Mouse (Mus musculus) A20 (cell line): ENCODE data around the gene Nup93.

Source experiments
- DNase-seq: peaks from one replicate; pipeline ENCODE4 v3.0.0-alpha.2; 2011; ENCODE audit warnings: low read depth, low spot score

The Nup93 gene

DNA sequence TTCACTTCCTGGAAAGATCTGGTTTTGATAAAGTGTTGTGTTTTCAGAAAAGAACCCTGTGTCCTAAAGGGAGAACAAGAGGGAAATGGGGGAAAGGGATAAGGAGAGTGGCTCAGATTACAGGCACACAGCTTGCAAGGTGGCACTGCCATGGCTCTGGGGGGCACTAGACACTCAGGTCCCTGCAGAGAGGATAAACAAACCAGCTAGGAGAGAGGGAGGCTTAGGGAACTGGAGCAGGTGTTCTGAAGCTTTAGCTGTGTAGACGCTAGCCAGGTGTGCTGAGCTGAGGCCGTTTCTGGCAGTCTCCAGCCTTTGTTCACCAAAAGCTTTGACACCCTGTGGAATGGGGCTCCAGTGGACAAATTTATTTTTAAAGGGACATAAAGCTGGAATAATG lies 99.7 kb downstream of the Nup93 start:
- DNase-seq: no peak

DNA sequence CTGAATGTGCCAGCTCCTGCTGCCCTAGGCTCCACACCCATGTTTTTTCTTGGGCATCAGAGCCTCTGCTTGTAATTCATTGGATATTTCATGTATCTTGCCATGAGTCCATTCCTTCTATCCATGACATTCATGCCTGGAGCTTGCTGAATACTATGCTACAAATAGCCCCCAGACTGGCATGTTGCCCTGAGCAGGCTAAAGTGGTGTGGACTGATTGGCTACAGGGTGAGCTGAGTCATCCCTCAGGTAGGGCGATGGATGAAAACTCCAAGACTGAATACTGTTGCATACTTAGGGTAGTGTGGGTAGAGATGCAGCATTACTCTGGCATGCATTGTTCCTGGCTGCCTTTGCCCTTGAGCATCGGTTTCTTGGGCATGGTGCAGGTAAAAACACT lies 102.9 kb downstream of the Nup93 start:
- no peak for DNase-seq

DNA sequence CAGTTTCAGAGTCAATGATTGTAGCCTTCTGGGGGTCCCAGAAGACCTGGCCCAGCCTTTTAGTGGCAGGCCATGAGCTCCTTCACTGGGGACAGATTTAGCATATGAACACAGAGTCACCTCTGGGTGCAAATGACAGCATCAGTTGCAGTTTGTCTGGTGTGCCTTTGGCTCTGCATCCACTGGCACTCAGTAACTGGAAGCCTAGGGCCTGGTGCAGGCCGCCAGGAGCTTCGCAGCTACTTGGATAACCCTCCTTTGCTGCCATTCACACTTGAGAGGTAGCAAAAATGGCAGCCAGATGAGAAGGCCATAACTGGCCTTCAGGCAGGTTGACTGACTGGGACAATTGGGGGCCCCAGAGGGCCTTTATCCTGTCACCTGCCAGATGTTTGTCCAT lies 103.3 kb downstream of the Nup93 start:
- no peak for DNase-seq

DNA sequence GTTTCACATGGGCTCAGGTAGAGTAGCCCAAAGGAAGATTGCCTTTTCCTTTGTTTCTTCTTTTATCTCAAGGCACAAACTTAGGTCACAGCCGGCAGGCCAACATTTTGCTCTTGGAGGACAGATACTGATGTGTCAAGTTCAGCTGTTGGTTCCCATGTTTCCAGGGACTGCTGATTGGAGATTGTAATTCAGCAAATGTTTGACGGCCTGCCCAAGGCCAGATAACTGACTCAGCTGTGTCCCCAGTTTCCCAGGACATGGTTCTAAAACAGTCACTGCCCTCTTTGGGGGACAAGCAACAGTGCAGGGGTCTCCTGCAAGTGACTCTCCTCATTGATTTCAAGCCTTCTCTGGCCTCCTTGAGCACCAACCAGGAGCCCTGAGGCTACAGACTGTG lies 105.7 kb downstream of the Nup93 start:
- no peak for DNase-seq

DNA sequence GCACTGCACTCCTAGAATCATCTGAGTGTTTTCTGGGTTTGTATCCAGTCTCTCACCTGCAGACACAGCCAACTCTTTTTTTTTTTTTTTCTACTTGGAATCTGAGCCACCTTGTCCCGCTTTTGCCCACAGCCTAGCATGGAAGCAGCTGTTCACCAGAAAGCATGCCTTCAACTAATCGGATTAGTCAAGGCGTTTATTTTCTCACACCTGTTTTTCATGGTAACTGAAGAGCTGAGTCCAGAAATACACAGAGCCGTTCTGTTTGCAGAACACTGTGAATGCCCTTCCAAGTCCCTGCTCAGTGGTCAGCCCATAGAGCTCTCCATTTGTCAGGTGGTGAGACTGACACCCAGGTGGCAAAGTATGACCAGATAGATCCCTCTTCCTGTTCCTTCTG lies 107.7 kb downstream of the Nup93 start:
- DNase-seq: no peak

DNA sequence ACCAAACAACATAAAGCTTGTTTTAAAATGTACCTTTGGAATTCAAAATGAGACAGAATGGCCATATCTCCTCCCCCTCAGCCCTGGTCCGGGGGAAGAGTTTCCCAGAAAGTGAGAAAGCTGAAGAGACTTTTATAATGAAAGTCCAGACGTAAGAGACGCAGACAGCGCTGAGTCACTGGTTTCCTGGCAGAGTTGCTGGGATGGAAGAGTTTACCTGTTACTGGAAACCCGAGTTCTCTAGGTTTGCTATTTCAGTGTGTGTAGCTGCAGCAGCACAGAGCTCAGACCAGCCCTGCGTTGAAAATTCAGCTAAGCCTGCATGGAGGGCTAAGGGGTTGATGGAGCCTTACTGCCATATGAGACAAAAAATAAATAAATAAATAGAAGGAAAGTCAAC lies 108.7 kb downstream of the Nup93 start:
- DNase-seq: no peak

DNA sequence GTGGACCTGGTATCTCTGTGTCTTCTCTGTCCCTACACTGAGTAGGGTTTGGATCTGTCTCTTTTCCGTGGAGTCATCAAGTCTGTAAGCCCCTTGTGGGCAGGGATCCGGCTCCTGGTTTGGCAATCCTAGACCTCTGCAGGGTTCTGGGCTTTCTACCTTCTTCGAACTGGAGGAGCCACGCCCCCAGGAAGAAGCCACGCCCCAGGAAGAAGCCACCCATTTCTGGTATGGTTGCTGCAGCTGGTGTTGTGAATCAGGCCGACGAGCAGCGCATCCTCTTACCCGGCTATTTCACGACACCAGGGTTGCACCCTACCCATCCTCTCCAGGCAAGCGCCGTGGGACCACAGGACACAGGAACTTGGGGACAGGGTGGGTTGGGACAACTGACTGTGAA lies 109.7 kb downstream of the Nup93 start:
- DNase-seq: peak; percentile 44

DNA sequence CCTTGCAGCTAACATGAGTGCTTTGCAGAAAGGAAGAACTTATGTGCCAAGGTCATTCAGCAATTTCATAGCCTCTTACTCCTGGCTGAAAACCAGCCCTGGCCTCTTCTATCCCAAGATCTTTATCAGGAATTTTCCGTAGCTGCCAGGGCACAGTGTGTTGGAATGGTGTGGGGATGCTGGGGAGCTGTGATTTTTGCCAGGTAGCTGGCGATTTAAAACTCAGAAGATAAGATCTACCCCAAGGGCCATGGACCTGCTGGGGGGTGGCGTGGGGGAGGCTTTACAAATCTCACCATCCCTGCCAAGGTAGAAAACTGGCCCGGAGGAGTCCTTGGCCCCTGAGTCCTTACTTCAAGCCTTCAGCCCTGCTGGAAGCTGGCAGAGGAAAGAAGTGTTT lies 111.7 kb downstream of the Nup93 start:
- no peak for DNase-seq

DNA sequence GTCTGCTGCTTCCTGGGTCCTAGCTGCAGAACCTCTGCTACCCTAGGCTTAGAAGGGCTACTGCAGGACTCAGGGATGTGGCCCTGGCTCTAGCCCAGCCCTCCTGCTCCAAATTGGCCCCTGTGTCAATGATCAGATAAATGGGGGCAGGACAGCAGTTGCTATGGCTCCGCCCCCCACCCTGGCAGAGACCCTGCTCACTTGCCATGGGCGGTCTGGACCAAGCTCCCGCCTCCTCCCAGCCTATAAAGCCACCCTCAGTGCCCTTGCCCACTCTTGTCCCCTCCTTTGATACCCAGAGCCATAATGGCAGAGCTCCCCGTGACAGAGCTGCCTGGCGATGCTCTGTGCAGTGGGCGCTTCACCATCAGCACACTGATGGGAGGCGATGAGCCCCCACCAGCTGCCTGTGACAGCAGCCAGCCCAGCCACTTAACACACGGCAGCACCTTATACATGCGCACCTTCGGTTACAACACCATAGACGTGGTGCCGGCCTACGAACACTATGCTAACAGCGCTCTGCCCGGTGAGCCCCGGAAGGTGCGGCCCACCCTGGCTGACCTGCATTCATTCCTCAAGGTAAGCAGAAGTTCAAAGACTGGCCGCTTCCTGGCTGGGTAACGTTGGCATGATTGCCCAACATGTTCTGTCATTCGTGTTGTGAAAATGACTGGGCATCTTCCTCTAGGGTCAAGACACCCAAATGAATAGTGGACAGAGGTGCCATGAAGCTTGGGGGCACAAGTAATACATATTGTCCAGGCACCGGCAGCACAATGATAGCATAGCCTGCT lies 114.8 kb downstream of the Nup93 start, which contains the start of gene Slc12a3:
TSS of gene Slc12a3 (plus strand) at position 270 of the 797 bp plus-strand sequence.
- DNase-seq: no peak

DNA sequence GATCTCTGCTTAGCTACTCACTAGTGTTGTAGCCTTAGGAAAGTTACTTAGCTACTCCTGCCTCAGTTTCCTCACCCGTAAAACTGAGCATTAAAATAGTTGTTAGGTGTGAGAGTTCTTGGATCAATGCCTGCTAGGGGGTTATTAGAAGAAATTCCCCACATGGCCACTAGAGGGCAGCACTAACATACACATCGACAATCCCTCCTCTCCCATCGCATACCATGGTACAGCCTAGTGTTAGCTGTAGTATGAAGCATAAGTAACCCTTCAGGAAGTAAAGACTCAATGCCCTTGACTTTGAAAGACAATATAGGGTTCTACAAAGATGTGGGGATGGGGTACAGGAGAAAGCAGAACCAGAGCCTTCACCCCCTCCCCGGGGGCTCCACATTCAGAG lies 116.4 kb downstream of the Nup93 start:
- peak; percentile 73 for DNase-seq

DNA sequence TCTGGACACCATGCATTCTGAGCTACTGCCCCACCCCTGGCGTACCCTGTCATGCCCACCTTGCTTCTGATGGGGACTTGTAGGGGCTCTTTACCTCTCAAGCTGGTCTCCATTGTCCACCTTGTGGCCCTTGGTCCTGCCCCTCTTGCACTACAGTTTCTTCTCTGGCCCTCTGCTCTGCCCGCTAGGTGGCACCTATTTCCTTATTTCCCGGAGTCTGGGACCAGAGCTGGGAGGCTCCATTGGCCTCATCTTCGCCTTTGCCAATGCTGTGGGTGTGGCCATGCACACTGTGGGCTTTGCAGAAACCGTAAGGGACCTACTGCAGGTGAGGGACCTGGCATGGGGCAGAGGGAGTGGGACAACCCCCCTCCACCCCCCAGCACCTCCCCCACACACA lies 119.0 kb downstream of the Nup93 start:
- DNase-seq: peak; percentile 58

DNA sequence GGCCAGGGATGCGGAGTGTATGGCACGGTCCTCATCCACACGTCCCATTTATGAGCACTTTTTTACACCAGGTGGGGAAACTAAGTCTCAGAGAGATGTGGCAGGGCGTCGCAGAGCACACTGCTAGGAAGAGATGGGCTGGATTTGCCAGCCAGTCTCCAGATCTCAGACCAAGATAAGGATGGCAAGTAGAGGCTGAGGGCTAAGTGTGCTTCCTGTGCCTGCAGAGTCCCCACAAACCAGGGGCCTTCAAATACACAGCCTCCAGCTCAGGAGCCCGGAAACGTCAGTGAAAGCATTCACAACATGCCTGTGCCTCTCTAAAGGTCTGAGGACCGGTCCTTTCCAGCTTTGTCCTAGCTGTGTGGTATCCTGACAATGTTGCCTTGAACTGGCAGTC lies 123.2 kb downstream of the Nup93 start:
- no peak for DNase-seq

DNA sequence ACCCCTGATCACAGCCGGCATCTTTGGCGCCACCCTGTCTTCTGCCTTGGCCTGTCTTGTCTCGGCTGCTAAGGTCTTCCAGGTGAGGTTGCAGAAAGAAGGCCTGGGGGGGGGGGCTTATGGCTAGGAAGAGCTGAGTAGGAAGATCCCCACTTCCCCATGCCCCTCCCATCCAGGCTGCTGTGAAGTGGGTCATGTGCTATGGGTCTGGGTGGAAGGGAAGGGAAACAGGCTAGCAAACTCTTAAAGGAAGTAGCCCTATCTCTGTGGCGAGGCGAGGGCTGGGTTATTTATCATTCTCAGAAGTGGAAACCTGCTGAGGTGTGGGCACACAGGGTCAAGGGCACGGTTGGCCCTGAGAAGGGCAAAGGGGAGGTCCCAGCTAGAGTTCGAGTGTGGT lies 126.4 kb downstream of the Nup93 start:
- DNase-seq: no peak

DNA sequence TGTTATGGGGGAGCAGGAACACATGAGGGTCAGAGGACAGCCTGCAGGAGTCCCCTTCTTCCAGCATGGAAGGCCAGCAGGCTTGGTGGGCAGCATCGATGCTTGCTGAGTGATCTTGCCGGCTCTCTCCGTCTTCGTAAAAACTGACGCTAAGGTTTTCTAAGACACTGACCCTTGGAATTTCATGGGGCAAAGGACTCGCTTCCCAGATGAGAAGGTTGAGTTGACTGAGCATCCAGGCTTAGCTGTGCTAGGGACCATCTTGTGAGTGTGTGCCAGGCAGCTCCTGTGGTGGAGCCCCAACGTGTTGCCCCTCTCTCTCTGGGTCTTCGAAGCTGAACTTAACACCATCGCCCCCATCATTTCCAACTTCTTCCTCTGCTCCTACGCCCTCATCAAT lies 128.3 kb downstream of the Nup93 start:
- DNase-seq: no peak

DNA sequence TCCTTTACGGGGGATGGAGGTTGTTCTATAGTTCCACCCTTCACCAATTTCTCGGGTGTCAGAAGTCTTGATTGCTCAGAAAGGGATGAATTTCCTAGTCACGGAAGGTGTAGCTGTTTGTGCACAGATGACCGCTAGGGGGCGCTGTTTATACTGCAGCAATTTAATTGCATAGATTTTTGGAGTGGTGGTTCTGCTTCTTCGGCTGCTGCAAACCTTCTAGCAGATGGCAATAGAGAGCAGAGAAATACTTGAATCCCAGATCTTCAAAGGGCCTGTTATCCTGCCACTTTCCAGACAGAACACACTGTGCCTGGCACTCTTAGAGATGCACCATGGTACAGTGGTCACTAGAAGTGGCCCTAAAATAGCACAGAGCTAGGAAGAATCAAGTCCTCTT lies 128.9 kb downstream of the Nup93 start:
- DNase-seq: peak; percentile 82

DNA sequence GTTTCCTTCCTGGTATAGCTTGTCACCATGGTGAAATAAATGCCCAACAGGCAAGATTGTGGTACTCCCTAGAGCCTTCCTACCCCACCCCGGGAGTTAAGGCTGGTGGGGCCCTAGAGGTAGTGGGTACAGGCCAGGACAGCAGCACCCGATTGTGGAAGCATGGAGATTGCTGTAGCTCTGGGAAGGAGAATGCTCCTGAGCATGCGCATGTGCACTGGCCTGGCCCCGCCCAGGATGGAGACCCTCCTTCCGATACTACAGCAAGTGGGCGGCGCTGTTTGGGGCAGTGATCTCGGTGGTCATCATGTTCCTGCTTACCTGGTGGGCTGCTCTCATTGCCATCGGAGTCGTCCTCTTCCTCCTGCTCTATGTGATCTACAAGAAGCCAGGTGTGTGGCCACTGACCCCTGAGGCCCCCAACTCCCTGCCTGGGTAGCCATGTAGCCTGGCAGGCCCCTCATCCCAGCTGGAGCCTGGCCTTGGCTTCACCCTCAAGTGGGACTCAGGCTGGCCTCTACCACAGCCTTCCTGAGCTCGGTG lies 129.5 kb downstream of the Nup93 start:
- DNase-seq: no peak

DNA sequence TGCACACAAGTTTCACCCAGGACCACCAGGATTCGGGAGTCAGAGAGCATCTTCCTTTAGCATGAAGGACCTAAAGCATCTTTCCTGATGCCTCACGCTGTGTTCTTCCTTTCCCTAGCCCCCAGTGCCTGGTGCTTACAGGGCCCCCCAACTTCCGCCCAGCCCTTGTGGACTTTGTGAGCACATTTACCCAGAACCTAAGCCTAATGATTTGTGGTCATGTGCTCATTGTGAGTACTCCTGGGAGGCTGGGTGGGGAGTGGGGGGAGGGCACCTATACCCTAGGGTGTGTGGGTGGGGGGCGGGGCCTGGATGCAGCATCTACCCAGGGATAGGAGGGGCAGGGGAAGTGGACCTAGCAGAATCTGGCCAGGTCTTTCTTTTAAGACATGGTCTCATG lies 131.3 kb downstream of the Nup93 start:
- no peak for DNase-seq

DNA sequence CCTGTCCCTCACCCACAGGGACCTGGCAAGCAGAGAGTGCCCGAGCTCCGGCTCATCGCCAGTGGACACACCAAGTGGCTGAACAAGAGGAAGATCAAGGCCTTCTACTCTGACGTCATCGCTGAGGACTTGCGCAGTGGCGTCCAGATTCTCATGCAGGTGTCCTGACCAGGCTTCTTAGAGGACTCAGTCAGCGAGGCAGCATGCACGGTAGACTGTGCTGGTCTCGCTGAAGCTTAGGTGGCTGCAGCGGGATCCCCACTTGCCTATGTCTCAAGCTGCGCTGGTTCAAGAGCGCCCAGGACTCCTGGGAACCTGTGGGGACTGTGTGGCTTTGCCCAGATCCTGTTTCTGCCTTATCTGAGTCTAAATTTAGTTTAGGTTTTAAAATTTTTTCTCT lies 131.9 kb downstream of the Nup93 start:
- peak; percentile 70 for DNase-seq

DNA sequence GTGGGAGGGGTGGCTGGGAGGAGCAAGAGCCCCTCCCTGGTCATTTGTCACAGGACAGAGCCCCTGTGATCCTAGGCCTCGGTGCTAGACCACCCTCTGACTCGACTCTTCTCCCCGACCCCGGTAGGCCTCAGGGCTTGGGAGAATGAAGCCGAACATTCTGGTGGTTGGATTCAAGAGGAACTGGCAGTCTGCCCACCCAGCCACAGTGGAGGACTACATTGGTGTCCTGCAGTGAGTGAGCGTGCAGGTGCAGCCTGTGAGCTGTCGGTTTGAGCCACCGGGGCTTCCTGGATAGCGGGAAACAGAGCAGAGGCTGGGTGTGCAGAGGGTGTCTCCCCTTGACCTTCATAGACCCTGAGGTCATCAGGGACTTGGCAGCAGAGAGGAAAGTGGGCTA lies 134.1 kb downstream of the Nup93 start:
- no peak for DNase-seq

DNA sequence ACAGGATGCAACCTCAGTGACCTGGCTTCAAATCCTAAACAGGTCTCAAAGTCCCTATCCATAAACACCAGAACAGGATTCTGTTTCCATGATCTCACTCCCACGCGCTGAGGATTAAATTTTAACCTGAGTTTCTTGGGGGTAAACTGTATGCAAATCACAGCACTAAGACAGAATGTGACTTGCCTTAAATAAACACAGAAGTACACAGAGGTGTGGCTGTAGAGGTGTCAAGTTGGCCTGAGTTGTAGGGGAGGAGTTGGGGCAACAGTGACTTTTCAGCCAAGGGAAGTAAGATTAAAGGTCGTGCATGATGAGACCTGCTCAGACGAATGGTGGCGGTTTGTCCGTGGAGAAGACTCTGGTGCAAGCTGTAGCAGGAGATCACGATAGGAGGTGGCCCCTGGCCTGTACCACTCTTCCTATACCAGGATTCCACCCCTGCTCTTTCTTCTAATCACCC lies 139.7 kb downstream of the Nup93 start:
- DNase-seq: peak; percentile 78

DNA sequence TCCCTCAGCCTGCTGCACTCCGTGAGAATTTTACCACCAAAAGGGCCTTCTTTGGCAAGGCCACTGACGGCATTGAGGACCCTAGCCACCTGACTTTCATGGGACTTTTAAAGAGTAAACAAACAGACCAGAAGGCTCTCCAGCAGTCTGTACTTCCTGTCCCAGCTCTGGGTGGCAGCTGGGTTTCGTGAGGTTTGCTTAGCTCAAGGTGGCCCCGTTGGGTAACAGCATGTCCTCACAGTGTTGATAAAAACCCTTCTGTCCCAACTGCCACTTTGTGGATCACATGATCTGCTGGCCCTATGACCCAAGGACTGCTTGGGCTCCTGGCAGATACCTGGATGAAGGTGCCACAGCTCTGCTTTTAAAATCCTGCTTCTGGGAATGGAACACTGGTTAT lies 140.2 kb downstream of the Nup93 start:
- DNase-seq: peak; percentile 87

DNA sequence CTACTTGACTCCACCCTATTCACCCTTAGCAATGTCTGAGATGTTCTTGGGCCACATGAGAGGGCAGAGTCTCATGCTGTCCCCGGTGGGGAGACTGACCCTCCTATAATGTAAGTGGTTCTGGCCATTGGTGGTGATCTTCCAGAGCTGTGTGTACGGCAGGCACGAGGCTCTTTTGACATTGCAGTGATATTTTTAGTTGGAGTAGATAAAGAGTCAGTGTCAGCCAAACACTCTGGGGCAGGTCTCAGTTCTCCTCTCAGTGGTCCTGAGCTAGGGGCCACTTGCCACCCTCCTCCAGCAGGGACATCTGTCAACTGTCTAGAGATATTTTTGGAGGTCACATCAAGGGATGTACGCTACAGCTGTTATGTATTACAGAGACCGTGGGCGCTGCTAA lies 142.9 kb downstream of the Nup93 start:
- no peak for DNase-seq

DNA sequence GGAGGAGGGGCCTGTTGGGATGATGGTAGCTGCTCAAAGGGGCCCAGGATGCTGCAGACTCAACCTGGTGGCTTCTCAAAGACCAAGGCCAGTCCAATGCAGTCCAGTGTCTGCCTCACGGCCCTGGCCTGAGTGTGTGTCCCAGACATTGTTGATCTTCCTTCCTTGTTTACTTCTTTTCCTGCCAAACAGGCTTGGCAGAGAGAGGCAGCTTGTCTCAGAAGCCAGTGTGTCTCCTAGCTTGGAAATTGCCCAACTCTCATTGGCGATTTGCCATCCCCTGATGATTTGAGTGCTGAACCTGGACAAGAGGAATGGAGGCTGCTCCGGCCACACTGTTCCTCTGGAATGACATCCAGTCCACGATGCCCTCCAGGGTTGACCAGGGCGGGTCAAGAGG lies 144.2 kb downstream of the Nup93 start:
- DNase-seq: no peak
